Mouse (Mus musculus): ENCODE data around the gene Nefh.

Nefh gene

DNA sequence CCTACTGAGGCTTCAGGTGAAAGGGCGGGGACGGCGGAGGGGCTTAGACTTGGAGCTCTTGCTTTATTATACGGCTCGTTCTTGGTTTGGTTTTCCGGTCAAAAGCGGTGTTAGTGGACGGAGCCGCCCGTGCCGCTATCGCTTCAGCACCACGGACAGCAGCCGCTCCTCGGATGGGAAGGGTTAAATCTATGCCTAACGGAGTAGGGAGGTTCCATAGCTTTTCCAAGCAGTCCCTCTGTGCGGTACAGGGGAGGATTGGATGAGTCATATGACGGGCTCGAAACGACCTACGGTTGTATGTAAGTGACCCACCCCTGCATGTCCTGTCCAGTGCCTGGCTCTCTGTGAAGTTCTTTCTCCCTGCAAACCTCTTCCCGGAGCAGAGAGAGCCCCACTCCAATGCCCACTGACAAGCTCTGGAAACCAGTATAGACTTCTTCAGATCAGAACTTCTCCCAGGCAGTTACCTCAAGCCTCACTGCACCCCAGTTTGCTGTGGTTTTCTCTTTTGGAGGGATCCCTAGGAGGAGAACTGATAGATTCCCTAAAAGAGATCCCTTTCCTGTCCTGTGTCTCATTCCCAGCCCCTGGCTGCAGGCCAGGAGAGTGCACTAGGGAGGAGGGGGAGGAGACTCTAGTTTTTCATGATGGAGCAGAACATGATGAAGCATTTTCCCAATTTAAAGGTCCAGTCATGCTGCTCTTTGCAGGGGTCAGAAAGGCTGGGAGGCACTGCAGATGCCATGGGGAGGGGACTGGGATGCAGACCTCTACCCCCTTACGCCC, 1.6 kb upstream of the Nefh start:
- no peak for DNase-seq

DNA sequence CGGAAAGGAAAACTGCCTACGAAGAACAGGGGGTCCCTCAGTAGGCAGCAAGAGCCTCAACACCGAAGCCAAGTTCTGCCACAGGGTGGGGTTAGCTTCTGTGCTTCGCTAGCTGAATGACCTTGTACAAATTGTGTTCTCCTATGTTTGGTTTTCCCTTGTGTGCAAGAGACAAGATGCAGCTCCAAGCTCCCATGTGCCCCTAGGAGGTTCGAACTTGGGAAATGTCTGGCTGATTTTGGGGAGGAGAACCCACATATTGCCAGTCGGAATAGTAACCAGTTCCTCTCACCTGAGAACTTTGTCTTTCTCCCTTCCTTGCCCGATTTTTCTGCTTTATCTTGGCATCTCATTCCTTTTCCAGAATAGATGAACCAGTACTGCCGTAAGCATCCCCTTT, 928 bp upstream of the Nefh start:
- no peak for DNase-seq

DNA sequence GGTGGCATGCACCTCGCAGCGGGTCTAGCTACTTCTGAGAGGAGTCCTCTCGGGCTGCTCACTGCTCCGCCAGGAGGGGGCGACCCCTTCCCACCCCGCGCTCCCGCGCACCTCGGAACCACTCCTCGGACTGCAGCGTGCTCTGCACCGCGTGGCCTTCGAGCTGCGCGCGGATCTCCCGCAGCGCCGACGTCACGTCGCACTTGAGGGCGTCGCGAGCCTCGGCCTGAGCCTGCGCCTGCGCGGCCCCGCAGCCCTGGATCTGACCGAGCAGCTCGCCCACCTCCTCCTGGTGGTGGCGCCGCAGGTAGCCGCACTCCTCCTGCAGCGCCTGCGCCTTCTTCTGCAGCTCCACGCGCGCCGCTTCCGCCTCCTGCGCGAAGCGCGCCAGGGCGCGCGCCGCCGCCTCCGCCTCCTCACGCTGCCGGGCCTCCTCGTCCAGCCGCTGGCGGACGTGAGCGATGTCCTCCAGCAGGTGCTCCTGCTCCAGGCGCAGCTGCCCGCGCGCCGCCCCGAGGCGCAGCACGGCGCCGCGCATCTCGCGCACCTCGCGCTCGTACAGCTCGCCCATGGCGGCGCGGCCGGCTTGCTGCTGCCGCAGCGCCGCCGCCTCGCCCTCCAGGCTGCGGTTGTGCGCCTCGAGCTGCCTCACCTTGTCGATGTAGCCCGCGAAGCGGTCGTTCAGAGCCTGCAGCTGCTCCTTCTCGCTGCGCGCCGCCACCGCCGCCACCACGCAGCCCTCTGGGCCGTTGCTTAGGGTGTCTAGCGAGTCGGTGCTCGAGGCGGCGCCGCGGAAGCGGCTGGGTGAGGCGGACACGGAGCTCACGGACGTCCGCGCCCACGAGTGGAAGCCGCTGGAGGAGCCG, 684 bp downstream of the Nefh start:
- DNase-seq: no peak

DNA sequence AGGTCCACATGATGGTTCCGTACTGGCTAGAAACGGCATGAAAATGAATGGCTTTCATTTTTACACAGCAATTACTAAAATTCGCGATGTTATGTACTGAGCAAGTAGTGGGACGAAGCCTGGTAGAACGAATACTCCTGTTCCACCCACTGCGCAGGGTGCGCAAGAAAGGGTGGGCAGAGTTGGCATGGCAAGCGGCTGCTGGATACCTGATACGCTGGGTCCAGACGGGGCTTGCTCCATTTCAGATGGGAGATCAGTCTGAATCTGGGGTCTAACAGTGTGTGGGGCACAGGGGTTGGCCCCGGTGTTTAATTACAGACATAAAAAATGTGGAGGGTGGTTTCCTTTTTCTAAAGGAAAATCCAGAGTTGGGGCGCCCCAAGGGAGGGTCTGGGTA, 1.3 kb downstream of the Nefh start:
- no peak for DNase-seq

DNA sequence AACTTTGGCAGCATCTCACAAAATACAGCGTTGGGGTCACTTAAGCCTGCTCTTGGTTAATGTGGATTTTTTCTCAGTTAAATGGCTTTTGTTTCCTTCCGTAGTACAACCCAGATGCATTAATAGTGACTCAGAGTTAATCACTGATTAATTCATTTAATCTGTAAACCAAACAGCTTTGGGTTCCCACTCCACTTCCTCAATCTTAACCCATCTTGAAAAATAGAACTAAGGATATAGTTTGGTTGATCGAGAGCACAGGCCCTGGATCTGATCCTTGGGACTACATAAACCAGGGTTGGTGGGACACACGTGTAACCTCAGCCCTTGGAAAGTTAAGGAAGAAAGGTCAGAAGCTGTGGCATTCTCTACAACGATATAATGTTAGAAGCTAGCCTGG, 11.6 kb downstream of the Nefh start:
- no peak for DNase-seq

DNA sequence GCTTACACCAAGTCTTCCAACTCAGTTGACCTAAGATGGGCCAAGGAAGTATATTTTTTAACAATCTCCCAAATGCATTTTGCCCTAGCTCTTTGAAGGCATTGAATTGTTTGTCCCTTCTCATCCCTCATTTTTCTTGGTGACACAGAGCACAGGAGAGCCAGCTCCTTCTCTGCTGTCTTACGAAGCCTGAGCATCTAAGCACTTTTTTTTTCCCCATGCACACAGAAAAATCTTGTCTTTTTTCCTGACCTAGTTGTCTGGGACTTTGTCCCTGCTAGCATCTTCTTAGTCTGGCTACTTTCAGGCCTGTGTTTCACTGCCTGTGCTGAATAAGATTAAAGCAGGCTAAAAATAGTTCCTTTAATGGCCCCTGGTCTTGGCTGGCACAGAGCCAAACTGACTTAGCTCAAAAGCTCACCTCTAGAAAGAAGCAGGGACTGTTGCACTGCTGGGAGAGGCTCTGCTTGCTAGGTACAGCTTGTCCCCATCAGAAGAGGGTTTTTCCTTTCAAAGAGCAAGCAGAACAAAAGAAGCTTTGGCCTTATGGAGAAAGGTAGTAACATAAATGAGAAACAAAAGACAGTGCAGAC, 16.8 kb downstream of the Nefh start:
- DNase-seq: no peak

DNA sequence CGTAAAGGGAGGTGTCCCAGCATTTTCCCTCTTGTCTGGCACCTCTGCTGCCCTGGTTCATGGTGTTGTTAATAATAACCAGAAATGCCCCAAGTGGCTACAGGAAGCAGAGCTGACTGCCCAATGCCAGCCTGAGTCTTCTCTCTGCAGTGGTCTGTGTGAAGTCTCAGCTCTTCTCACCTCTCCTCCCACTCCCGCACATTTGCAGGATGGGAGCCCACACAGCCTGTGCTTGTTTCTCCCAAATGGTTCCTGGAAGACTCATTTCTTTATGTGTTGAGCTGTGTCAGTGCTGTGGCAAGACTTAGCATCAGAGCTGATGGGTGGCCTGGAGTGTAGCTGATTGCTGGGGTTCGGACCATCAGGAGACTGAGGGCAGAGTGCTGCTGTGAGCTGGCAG, 20.6 kb downstream of the Nefh start:
- no peak for DNase-seq

DNA sequence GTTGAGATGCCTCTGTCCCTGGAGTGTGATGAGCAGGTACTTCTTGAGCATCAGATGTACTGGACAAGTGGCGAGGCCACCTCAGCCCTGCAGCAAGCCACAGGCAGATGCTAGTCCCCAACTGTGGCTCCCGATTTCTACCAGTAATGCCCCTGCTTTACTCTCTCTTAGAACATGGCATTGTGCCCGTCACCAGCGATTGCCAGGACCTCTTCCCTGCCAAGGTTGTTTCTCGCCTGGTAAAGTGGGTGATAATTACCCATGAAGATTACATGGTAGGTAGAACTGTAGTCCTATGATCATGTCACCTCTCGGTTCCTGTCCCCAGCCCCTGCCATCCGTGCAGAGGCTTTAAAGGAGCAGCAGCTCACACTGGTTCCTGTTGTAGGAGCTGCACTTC, 26.1 kb downstream of the Nefh start:
- DNase-seq: no peak

DNA sequence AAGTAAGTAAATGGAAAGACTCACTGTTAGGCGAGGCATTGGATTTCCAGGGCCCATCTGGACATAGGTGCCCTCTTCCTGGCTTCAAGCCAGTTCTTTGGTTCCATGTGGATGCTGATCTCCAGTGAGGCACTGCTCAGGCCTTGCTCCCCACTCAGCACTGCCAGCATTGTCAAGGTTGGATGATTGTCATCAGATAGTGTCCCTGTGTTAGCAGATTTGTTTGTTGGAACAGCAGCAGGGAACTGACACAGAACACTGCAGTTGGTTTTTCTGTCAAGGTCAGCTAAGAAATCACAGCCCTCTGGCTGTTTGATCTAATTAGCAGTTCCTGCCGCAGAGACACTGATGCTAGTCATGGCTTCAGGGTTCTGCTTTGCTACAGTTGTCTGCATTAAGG, 26.6 kb downstream of the Nefh start:
- no peak for DNase-seq

DNA sequence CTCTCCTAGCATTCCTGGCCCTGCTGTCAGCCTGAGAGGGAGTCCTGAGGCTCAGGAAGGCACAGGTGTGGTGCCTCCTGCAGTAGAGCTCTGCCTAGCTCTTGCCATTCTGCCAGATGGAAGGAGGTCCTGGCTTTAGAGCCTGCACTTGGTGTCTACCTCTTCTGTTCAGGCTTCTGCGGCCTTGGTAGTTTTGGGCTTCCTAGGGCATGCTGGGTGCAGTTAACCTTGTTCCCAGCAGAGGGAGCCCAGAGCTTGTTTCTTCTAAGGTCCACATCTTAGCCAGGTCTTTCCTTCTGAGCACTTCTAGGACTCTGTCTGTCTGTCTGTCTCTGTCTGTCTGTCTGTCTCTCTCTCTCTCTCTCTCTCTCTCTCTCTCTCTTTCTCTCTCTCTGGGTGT, 31.8 kb downstream of the Nefh start:
- DNase-seq: peak; percentile 46

DNA sequence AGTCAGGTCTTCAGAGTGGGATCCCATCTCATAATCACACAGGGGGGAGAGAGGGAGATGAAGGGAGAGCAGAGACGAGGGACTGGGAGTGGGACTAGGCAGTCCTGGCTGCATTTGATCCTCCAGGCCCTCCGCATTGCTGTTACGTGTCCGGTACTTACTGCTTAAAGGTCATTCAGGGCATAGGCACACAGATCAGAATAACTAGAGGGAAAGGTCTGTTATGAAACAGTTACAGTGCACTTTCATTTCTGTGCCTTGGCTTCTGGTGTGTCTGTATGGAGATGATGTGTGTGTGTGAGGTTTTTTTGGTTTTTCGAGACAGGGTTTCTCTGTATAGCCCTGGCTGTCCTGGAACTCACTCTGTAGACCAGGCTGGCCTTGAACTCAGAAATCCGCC, 41.6 kb downstream of the Nefh start:
- no peak for DNase-seq

DNA sequence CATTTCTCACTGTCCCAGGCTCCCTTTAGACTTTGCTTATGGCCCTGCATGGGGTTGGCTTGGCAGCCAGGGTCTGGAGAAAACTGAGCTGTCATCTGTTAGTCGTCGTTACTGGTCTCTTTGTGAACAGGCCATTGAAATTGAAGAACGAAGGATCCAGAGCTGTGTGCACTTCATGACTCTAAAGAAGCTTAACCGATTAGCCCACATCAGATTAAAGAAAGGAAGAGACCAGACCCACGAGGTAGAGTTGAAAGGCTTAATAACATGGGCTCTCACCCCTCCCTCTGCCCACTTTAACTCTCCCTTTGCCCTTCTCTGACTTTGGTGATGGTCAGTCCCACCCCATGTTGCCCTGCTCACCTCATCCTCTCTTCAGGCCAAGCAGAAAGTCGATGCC, 45.9 kb downstream of the Nefh start:
- DNase-seq: no peak

DNA sequence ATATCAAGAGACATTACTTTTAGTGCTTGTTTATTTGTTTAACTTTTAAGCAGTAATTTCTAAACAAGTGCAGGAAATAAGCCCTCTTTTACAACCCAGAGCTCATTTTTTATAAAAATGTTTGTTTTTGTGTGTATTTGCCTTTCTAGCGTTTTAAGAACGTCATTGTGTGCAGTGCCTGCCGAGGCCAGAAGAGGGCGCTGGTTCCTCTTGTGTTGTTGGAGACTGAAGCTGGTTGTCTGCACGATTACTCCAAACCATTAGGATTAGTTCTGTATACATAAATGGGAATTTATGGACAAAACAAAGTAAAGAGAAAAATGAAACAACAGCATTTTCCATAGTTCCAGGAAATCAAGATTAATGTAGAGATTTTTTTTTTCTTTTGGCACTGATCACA, 47.4 kb downstream of the Nefh start:
- no peak for DNase-seq

DNA sequence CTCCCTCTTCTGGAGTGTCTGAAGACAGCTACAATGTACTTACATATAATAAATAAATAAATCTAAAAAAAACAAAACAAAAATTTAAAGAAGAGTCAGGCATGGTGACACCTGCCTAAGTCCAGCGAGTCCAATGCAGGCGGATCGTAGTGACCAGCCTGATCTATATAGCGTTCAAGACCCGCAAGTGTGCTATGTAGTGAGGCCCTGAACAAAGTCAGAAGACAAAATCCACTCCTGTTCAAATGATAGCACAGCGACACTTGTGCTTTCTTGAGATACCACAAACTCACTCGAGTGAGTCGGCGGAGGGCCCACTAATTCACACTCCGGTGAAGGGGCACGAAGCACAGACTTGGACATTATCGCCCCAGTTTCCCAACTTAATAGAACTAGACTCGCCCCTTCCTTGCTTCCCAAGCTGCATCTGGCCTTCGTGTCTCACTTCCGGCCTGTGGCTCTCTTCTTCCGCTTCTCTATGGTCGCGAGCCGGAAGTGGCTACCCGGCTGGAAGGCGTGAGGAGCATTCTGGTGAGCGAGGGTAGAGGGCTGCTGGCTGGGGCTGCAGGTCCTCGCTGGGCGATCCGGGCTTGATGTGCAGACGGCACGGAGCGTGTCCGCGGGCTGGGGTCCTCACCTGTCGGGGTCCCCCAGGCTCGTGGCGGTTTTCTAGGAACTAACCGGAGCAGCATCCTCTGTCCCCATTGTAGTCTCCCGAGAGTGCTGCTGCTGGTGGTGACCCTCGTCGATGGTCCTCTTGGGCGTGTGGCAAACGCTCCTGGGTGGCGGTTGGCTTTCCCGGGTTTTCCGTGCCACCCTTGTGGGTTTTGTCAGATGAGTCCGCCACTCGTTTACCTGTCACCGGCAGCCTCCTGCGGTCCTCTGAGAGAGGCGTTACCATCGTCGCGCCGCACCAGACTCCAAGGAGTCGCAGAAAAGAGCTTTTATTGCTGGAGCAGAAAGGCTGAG, 52.7 kb downstream of the Nefh start, which contains the start of gene Thoc5:
Thoc5 (plus strand) TSS at position 473 of the 969 bp plus-strand sequence.
- DNase-seq: peak; percentile 75
